Mouse (Mus musculus) forebrain, embryonic 16.5 days (tissue): ENCODE data around the gene Hist1h1d. TPM values are rescaled to one million over a fixed set of nuclear protein-coding genes. Genes with fewer than 3 reads are reported as not detected.
A peak's percentile ranks its signal among the peaks of the same experiment; 100 is the strongest.
"Not testable (repeated sequence)": the region's sequence is repeated elsewhere in the genome, so short reads cannot be mapped to it uniquely, and the experiment has no call there.

ENCODE experiments used
- ATAC-seq: fragments of 200-750 bp; cut with Nextera tagmentation; 2 replicates; pipeline ENCODE4 v1.8.0; 2017; ENCODE audit warnings: mild to moderate bottlenecking, moderate library complexity
- H3K27ac ChIP-seq: fragments of 300-500 bp; sonication (generic); 2 replicates; pipeline ENCODE4 v1.5.1; 2014; ENCODE audit warnings: low read length, control low read depth
- H3K27me3 ChIP-seq: fragments of 300-500 bp; sonication (generic); replicated peaks from 2 replicates; pipeline ENCODE4 v1.6.1; 2014; ENCODE audit warnings: low read length; ENCODE audit not compliant: control insufficient read depth, insufficient read depth
- H3K36me3 ChIP-seq: fragments of 300-500 bp; sonication (generic); 2 replicates; pipeline ENCODE4 v1.6.1; 2014; ENCODE audit not compliant: control insufficient read depth, insufficient read depth
- H3K4me1 ChIP-seq: fragments of 300-500 bp; sonication (generic); replicated peaks from 2 replicates; pipeline ENCODE4 v1.6.1; 2014; ENCODE audit warnings: low read length; ENCODE audit not compliant: control insufficient read depth, insufficient read depth
- H3K4me2 ChIP-seq: fragments of 300-500 bp; sonication (generic); 2 replicates; pipeline ENCODE4 v1.6.1; 2014; ENCODE audit warnings: mild to moderate bottlenecking, low read length, control low read depth
- H3K4me3 ChIP-seq: fragments of 300-500 bp; sonication (generic); replicated peaks from 2 replicates; pipeline ENCODE4 v1.5.1; 2014; ENCODE audit warnings: mild to moderate bottlenecking, low read length, control low read depth
- H3K9ac ChIP-seq: fragments of 300-500 bp; sonication (generic); replicated peaks from 2 replicates; pipeline ENCODE4 v1.6.1; 2014; ENCODE audit warnings: low read depth, low read length, control low read depth
- H3K9me3 ChIP-seq: fragments of 300-500 bp; sonication (generic); 2 replicates; pipeline ENCODE4 v1.6.1; 2016; ENCODE audit warnings: low read length; ENCODE audit not compliant: control insufficient read depth
- WGBS: fragments of 180-500 bp; shearing (Covaris S2); extraction: QIAGEN DNeasy Blood & Tissue Kit; methylation state at CpG from one replicate; pipeline ENCODE4 v1.1.7; 2014; 5-methylcytosine and 5-hydroxymethylcytosine counted together
- polyA plus RNA-seq: library from polyadenylated mRNA; unstranded; fragments of >200 nt; fragmentation: Nextera tagmentation; extraction: Ambion mirVana; gene quantifications from 2 replicates; pipeline ENCODE4 v1.2.1, GENCODE M21; 2015

Gene Hist1h1d
- polyA plus RNA-seq, 1 experiment from 2014 or later = 0.22 TPM

- peak within 1 kb of the TSS; percentile 41 for H3K9ac ChIP-seq
- H3K9me3 ChIP-seq, H3K27me3 ChIP-seq, H3K36me3 ChIP-seq, H3K4me1 ChIP-seq: not testable (repeated sequence)
- peak; percentile 93 for ATAC-seq
- H3K4me3 ChIP-seq = peak within 1 kb of the TSS; percentile 54
- under 1% methylated on average over 27 of the region's 42 CpGs for WGBS
- H3K4me2 ChIP-seq = peak within 1 kb of the TSS; percentile 73
- H3K27ac ChIP-seq = peak within 1 kb of the TSS; percentile 94
Measured at GRCm38 (mm10) chr13:23542999-23543607, 10.0 kb upstream of the Hist1h1d start, which contains the start of gene Hist1h2bh. TSS of gene Hist1h2bh (minus strand) at chr13:23543392.

GRCm38 (mm10) chr13:23543965-23544786, 8.9 kb upstream of the Hist1h1d start, which contains the start of gene Hist1h3f:
TSS of gene Hist1h3f (plus strand) at chr13:23544052.
- peak within 1 kb of the TSS; percentile 73 for H3K4me2 ChIP-seq
- H3K27me3 ChIP-seq = no peaks in the 10 kb centered on the region
- H3K4me1 ChIP-seq = peaks cover 2% of the 10 kb centered on the region; the same call in 1 of the 2 replicates
- peak within 1 kb of the TSS; percentile 61 for H3K9ac ChIP-seq
- no peaks in the 10 kb centered on the region for H3K36me3 ChIP-seq
- under 1% methylated on average over 23 of the region's 45 CpGs for WGBS
- peak within 1 kb of the TSS; percentile 94 for H3K27ac ChIP-seq
- peak within 1 kb of the TSS; percentile 54 for H3K4me3 ChIP-seq
- H3K9me3 ChIP-seq = no peaks in the 10 kb centered on the region
- peak; percentile 93 for ATAC-seq

DNA sequence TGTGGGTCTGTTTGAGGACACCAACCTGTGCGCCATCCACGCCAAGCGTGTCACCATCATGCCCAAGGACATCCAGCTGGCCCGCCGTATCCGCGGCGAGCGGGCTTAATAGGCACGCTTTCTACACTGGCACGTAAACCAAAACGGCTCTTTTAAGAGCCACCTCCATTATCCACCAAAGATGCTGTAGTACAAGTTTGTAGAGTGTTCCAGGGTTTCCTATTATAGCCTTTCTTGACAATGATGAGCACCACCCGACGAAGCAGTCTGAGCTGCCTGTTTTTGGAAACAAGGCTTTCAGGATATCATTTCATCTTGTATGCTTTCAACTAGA, 8.3 kb upstream of the Hist1h1d start:
- H3K27me3 ChIP-seq, H3K4me1 ChIP-seq, H3K36me3 ChIP-seq, H3K9me3 ChIP-seq: not testable (repeated sequence)
- WGBS = 1% methylated on average over 12 of the region's 14 CpGs
- Histone ChIP-seq H3K4me2 (peak overlapping the region; percentile 45), H3K4me3 (peak overlapping the region; percentile 54), H3K27ac (peak overlapping the region; percentile 94), H3K9ac (0 out of 2 replicates have a peak overlapping the region, but pooled peaks have one; percentile 42)
- peak; percentile 14 for ATAC-seq

DNA sequence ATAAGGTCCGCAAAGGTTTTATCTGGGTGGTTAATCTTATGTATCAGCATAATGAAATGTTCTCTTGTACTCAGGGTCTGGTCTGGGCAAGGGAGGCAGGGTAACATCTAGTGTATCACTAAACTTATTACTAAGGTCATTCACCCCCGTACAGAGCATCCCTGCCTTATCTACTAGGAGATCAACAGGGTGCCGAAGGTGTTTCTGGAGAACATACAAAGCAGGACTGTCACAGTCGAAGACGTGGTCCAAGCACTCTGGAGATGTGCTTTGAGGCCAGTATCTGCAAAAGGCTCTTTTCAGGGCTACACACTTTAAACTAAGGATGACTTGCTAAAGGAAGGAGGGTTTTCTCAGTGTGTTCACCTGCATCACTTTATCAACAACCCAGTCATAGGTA, 6.4 kb upstream of the Hist1h1d start:
- no peak overlapping the region for H3K27ac ChIP-seq
- no peak overlapping the region for H3K4me3 ChIP-seq
- no peak overlapping the region for H3K9ac ChIP-seq
- WGBS = 82% methylated on average over 5 of the region's 5 CpGs
- H3K4me2 ChIP-seq = no peak overlapping the region
- peaks cover 8% of the 10 kb centered on the region for H3K4me1 ChIP-seq
- no peaks in the 10 kb centered on the region for H3K9me3 ChIP-seq
- no peak for ATAC-seq
- no peaks in the 10 kb centered on the region for H3K36me3 ChIP-seq
- H3K27me3 ChIP-seq = no peaks in the 10 kb centered on the region

- ATAC-seq = no peak
- Histone ChIP-seq H3K27me3 (no peaks in the 10 kb centered on the region), H3K9me3 (no peaks in the 10 kb centered on the region), H3K27ac (peak overlapping the region; percentile 81), H3K9ac (peak overlapping the region; percentile 58), H3K4me2 (peak overlapping the region; percentile 62), H3K36me3 (no peaks in the 10 kb centered on the region), H3K4me3 (peak overlapping the region; percentile 44), H3K4me1 (peaks cover 16% of the 10 kb centered on the region)
- 4% methylated on average over 3 of the region's 3 CpGs for WGBS
Measured at GRCm38 (mm10) chr13:23550761-23551145, 2.3 kb upstream of the Hist1h1d start.

- peak within 1 kb of the TSS; percentile 81 for H3K27ac ChIP-seq
- peaks cover 15% of the 10 kb centered on the region for H3K4me1 ChIP-seq
- under 1% methylated on average over 47 of the region's 47 CpGs for WGBS
- H3K4me2 ChIP-seq = peak within 1 kb of the TSS; percentile 62
- H3K36me3 ChIP-seq, H3K9me3 ChIP-seq, H3K27me3 ChIP-seq: not testable (repeated sequence)
- peak within 1 kb of the TSS; percentile 44 for H3K4me3 ChIP-seq
- peak within 1 kb of the TSS; percentile 58 for H3K9ac ChIP-seq
- peak; percentile 84 for ATAC-seq
Measured at GRCm38 (mm10) chr13:23551146-23551834, 1.8 kb upstream of the Hist1h1d start, which contains the start of gene Hist1h4f. TSS of gene Hist1h4f (minus strand) at chr13:23551648.

GRCm38 (mm10) chr13:23551931-23552914, 839 bp upstream of the Hist1h1d start:
- peaks cover 16% of the 10 kb centered on the region for H3K4me1 ChIP-seq
- peak overlapping the region; percentile 44 for H3K4me3 ChIP-seq
- H3K4me2 ChIP-seq = peak overlapping the region; percentile 62
- H3K9ac ChIP-seq = no peak overlapping the region
- H3K27ac ChIP-seq = peak overlapping the region; percentile 81
- no peaks in the 10 kb centered on the region for H3K36me3 ChIP-seq
- H3K27me3 ChIP-seq = no peaks in the 10 kb centered on the region
- no peaks in the 10 kb centered on the region for H3K9me3 ChIP-seq
- WGBS = 42% methylated on average over 8 of the region's 8 CpGs
- no peak for ATAC-seq

GRCm38 (mm10) chr13:23554393-23554792, 1.3 kb downstream of the Hist1h1d start:
- H3K9me3 ChIP-seq = no peaks in the 10 kb centered on the region
- peak overlapping the region; percentile 45 for H3K9ac ChIP-seq
- ATAC-seq = no peak
- no peaks in the 10 kb centered on the region for H3K27me3 ChIP-seq
- WGBS = 17% methylated on average over 9 of the region's 9 CpGs
- H3K4me2 ChIP-seq = peak overlapping the region; percentile 99
- H3K4me3 ChIP-seq = peak overlapping the region; percentile 58
- H3K4me1 ChIP-seq = peaks cover 16% of the 10 kb centered on the region
- no peaks in the 10 kb centered on the region for H3K36me3 ChIP-seq
- H3K27ac ChIP-seq = peak overlapping the region; percentile 80
